Mouse (Mus musculus) liver, adult 2 months (tissue): ENCODE measurements around the gene Cntrob.

Source experiments
- CTCF ChIP-seq: fragments of 200-500 bp; IDR thresholded peaks from 2 replicates; pipeline ENCODE4 v1.5.1; 2011; ENCODE audit warnings: low read depth, low read length, control low read depth
- POLR2A ChIP-seq: fragments of 200-500 bp; IDR thresholded peaks from 2 replicates; pipeline ENCODE4 v1.6.1; 2011; ENCODE audit warnings: low read length, control low read depth; ENCODE audit not compliant: insufficient read depth; ENCODE audit errors: extremely low read depth

GRCm38 (mm10) chr11:69322693-69323471 is 693 bp downstream of the Cntrob start:
- TF ChIP-seq CTCF (no peak), POLR2A (no peak)
